Comparison of ENCODE assay signal across 8 mouse cellular contexts in genomic region chr10:126990313-126991056, GRCm38 (mm10). TPM values are rescaled to one million over a fixed set of nuclear protein-coding genes. Genes with fewer than 3 reads are reported as not detected.
DNase-seq lines count a peak whose midpoint lies in the region; TF ChIP-seq lines count a peak whose summit lies in the region.

No protein-coding gene starts in this region.

- TF ChIP-seq POLR2A in cortical plate, adult 2 months (IDR thresholded peaks at IDR 0.05; ENCODE audit: extremely low read depth, insufficient read depth, low read length): no peak

- no peaks in the 10 kb centered on the region for H3K9me3 ChIP-seq in megakaryocyte, embryonic 14.5 days

- H3K4me1 ChIP-seq in cortical plate, adult 2 months (ENCODE audit: control insufficient read depth, insufficient read depth, low read length): peaks cover 6% of the 10 kb centered on the region; the same call in 1 of the 2 replicates
- peaks cover 85% of the 10 kb centered on the region for H3K4me1 ChIP-seq in megakaryocyte, embryonic 14.5 days

- no peaks in the 10 kb centered on the region for H3K27me3 ChIP-seq in megakaryocyte, embryonic 14.5 days (replicated peaks)

- peak; percentile 95 for TF ChIP-seq CTCF in cortical plate, adult 2 months (IDR thresholded peaks at IDR 0.05; ENCODE audit: extremely low read depth, insufficient read depth, low read length)
- TF ChIP-seq CTCF in left cerebral cortex, adult 2 months (IDR thresholded peaks at IDR 0.05): peak; percentile 87

- intact Hi-C loops in left cerebral cortex, adult 2 months (cut with DNase I): loop anchor here (1.0 to 2.0 kb wide), 2 partner anchors 40 to 71 kb away; partner anchors contain the start of gene Tsfm

- peaks cover 81% of the 10 kb centered on the region for H3K36me3 ChIP-seq in megakaryocyte, embryonic 14.5 days (replicated peaks; ENCODE audit: low read length)

- H3K27ac ChIP-seq in cortical plate, adult 2 months (ENCODE audit: insufficient read depth, low read length): no peak overlapping the region
- peak overlapping the region; percentile 62 for H3K27ac ChIP-seq in left cerebral cortex, adult 2 months

- DNase-seq in ZHBTc4 (ENCODE audit: low read depth, low spot score): peak; percentile 94
- peak; percentile 94 for DNase-seq in gastrocnemius, postnatal 10 days
- peak; percentile 76 for DNase-seq in hindlimb bud, embryonic 11.5 days (ENCODE audit: extremely low spot score, low read depth, low spot score)
- DNase-seq in left cerebral cortex, adult 2 months (ENCODE audit: extremely low spot score in 1 of 2, low spot score in 2 of 2): peak; percentile 78 to 82
- peak; percentile 80 to 88 for DNase-seq in right cerebral cortex, adult 2 months (ENCODE audit: low spot score in 2 of 2)
- peak; percentile 90 for DNase-seq in urinary bladder, postnatal 14 days (ENCODE audit: low spot score)

- no peak overlapping the region for H3K4me3 ChIP-seq in cortical plate, adult 2 months (ENCODE audit: insufficient read depth, low read length)
- no peak overlapping the region for H3K4me3 ChIP-seq in left cerebral cortex, adult 2 months
- H3K4me3 ChIP-seq in megakaryocyte, embryonic 14.5 days (replicated peaks): peak overlapping the region; percentile 21

RNA-seq across cellular contexts. Expression of gene Avil, which starts 10.0 kb away (rescaled TPM):
- 0.11 and 0.19 TPM in 2 replicates for polyA plus RNA-seq in cortical plate, adult 2 months (2012; rRNA removed)
- total RNA-seq in gastrocnemius, postnatal 10 days (2021): under 1 TPM; 0.33 to 0.95 TPM
- under 1 TPM; 0.18 to 0.28 TPM for total RNA-seq in left cerebral cortex, adult 2 months (2021)
- 0.70 TPM in 1 of 2 replicates, not detected in the other for polyA plus RNA-seq in megakaryocyte, embryonic 14.5 days (2012; ENCODE audit: insufficient read depth, low replicate concordance)

RNA-seq across cellular contexts. Expression of gene Ctdsp2, which starts 12.0 kb away (rescaled TPM):
- 76.5 TPM in 2 replicates for polyA plus RNA-seq in cortical plate, adult 2 months (2012; rRNA removed)
- total RNA-seq in gastrocnemius, postnatal 10 days (2021): 100 to 1,000 TPM; 135 to 155 TPM
- total RNA-seq in left cerebral cortex, adult 2 months (2021): 10 to 100 TPM; 79.4 to 83.8 TPM
- polyA plus RNA-seq in megakaryocyte, embryonic 14.5 days (2012; ENCODE audit: insufficient read depth, low replicate concordance): 27.8 and 40.9 TPM in 2 replicates

RNA-seq across cellular contexts. Expression of gene Tsfm, which starts 40.2 kb away (rescaled TPM):
- polyA plus RNA-seq in cortical plate, adult 2 months (2012; rRNA removed): 34.6 and 36.2 TPM in 2 replicates
- total RNA-seq in gastrocnemius, postnatal 10 days (2021): 10 to 100 TPM; 23.5 to 29.5 TPM
- 10 to 100 TPM; 30.2 to 30.7 TPM for total RNA-seq in left cerebral cortex, adult 2 months (2021)
- 19.8 and 35.4 TPM in 2 replicates for polyA plus RNA-seq in megakaryocyte, embryonic 14.5 days (2012; ENCODE audit: insufficient read depth, low replicate concordance)

RNA-seq across cellular contexts. Expression of gene Mettl1, which starts 50.7 kb away (rescaled TPM):
- polyA plus RNA-seq in cortical plate, adult 2 months (2012; rRNA removed): 14.0 and 14.6 TPM in 2 replicates
- total RNA-seq in gastrocnemius, postnatal 10 days (2021): 10 to 100 TPM; 14.7 to 18.9 TPM
- 10 to 100 TPM; 10.1 to 12.3 TPM for total RNA-seq in left cerebral cortex, adult 2 months (2021)
- 1.9 and 12.1 TPM in 2 replicates for polyA plus RNA-seq in megakaryocyte, embryonic 14.5 days (2012; ENCODE audit: insufficient read depth, low replicate concordance)

RNA-seq across cellular contexts. Expression of gene Eef1akmt3, which starts 50.8 kb away (rescaled TPM):
- 0.19 and 0.21 TPM in 2 replicates for polyA plus RNA-seq in cortical plate, adult 2 months (2012; rRNA removed)
- total RNA-seq in gastrocnemius, postnatal 10 days (2021): under 1 TPM; 0.21 to 0.84 TPM
- total RNA-seq in left cerebral cortex, adult 2 months (2021): under 1 TPM in 1 of 2 experiments, not detected in 1; 0.21 TPM
- polyA plus RNA-seq in megakaryocyte, embryonic 14.5 days (2012; ENCODE audit: insufficient read depth, low replicate concordance): 0.08 TPM in 1 of 2 replicates, not detected in the other
